Mouse (Mus musculus) heart, embryonic 10.5 days (tissue): ENCODE results near the gene Naxd. TPM values are rescaled to one million over a fixed set of nuclear protein-coding genes. Genes with fewer than 3 reads are reported as not detected.
"Not testable (repeated sequence)": the region's sequence is repeated elsewhere in the genome, so short reads cannot be mapped to it uniquely, and the experiment has no call there.

ENCODE experiments used
- DNase-seq: peaks from one replicate; pipeline ENCODE4 v3.0.0-alpha.2; 2017; ENCODE audit warnings: low spot score
- H3K27ac ChIP-seq: fragments of 300-500 bp; sonication (generic); 2 replicates; pipeline ENCODE4 v1.5.1; 2016; ENCODE audit warnings: mild to moderate bottlenecking
- H3K27me3 ChIP-seq: fragments of 300-500 bp; sonication (generic); 2 replicates; pipeline ENCODE4 v1.6.1; 2016; ENCODE audit warnings: mild to moderate bottlenecking; ENCODE audit not compliant: poor library complexity, insufficient read depth, severe bottlenecking
- H3K36me3 ChIP-seq: fragments of 300-500 bp; sonication (generic); 2 replicates; pipeline ENCODE4 v1.6.1; 2016; ENCODE audit warnings: mild to moderate bottlenecking, moderate library complexity
- H3K4me1 ChIP-seq: fragments of 300-500 bp; sonication (generic); 2 replicates; pipeline ENCODE4 v1.6.1; 2016; ENCODE audit warnings: mild to moderate bottlenecking
- H3K4me3 ChIP-seq: fragments of 300-500 bp; sonication (generic); 2 replicates; pipeline ENCODE4 v1.5.1; 2016; ENCODE audit warnings: mild to moderate bottlenecking, moderate library complexity
- H3K9me3 ChIP-seq: fragments of 300-500 bp; sonication (generic); 2 replicates; pipeline ENCODE4 v1.6.1; 2016; ENCODE audit warnings: mild to moderate bottlenecking, moderate library complexity
- WGBS: fragments of 180-500 bp; shearing (Covaris S2); methylation state at CpG from one replicate; pipeline ENCODE4 v1.1.7; 2016; 5-methylcytosine and 5-hydroxymethylcytosine counted together
- polyA plus RNA-seq: library from polyadenylated mRNA; unstranded; fragments of >200 nt; fragmentation: Nextera tagmentation; extraction: Ambion mirVana; gene quantifications from 2 replicates; pipeline ENCODE4 v1.2.1, GENCODE M21; 2016

Gene Naxd
- polyA plus RNA-seq, 1 experiment from 2014 or later, result 92.1 TPM

- Histone ChIP-seq H3K9me3 (no peaks in the 10 kb centered on the region), H3K4me3 (no peak overlapping the region), H3K27ac (no peak overlapping the region), H3K27me3 (no peaks in the 10 kb centered on the region), H3K36me3 (peaks cover 57% of the 10 kb centered on the region), H3K4me1 (peaks cover 5% of the 10 kb centered on the region; the same call in 1 of the 2 replicates)
- DNase-seq, result no peak
- WGBS, result 74% methylated on average over 4 of the region's 4 CpGs
These were observed 33.5 kb downstream of the Naxd start for GRCm38 (mm10) chr8:11530849-11531248.

GRCm38 (mm10) chr8:11534494-11534893 lies 37.2 kb downstream of the Naxd start:
- no peaks in the 10 kb centered on the region for H3K27me3 ChIP-seq
- no peaks in the 10 kb centered on the region for H3K9me3 ChIP-seq
- no peak overlapping the region for H3K27ac ChIP-seq
- H3K4me3 ChIP-seq, result no peak overlapping the region
- 55% methylated on average over 9 of the region's 9 CpGs for WGBS
- peaks cover 60% of the 10 kb centered on the region for H3K36me3 ChIP-seq
- no peak for DNase-seq
- H3K4me1 ChIP-seq, result peaks cover 5% of the 10 kb centered on the region; the same call in 1 of the 2 replicates

- Histone ChIP-seq H3K4me3 (no peak overlapping the region), H3K27ac (no peak overlapping the region), H3K27me3 (no peaks in the 10 kb centered on the region), H3K9me3 (no peaks in the 10 kb centered on the region), H3K36me3 (peaks cover 65% of the 10 kb centered on the region), H3K4me1 (no peaks in the 10 kb centered on the region)
- whole genome bisulfite sequencing, result 90% methylated on average over 4 of the region's 4 CpGs
- DNase-seq, result no peak
These were observed 41.7 kb downstream of the Naxd start for GRCm38 (mm10) chr8:11539049-11539448.

- DNase-seq, result no peak
- 90% methylated on average over 8 of the region's 8 CpGs for WGBS
- H3K27me3 ChIP-seq, result no peaks in the 10 kb centered on the region
- H3K9me3 ChIP-seq, result no peaks in the 10 kb centered on the region
- no peak overlapping the region for H3K4me3 ChIP-seq
- peaks cover 56% of the 10 kb centered on the region for H3K36me3 ChIP-seq
- no peaks in the 10 kb centered on the region for H3K4me1 ChIP-seq
- H3K27ac ChIP-seq, result no peak overlapping the region
These were observed 42.9 kb downstream of the Naxd start for GRCm38 (mm10) chr8:11540182-11540581.

GRCm38 (mm10) chr8:11542031-11542430 lies 44.7 kb downstream of the Naxd start:
- 89% methylated on average over 12 of the region's 12 CpGs for WGBS
- H3K36me3 ChIP-seq, result peaks cover 62% of the 10 kb centered on the region

GRCm38 (mm10) chr8:11542866-11543265 lies 45.6 kb downstream of the Naxd start:
- Histone ChIP-seq H3K27ac (no peak overlapping the region), H3K4me1 (0 out of 2 replicates have a peak, but pooled peaks cover 6% of the 10 kb centered on the region), H3K36me3 (peaks cover 61% of the 10 kb centered on the region), H3K9me3 (no peaks in the 10 kb centered on the region), H3K4me3 (no peak overlapping the region), H3K27me3 (no peaks in the 10 kb centered on the region)
- WGBS, result 79% methylated on average over 4 of the region's 4 CpGs
- no peak for DNase-seq

More at GRCm38 (mm10) chr8:11542031-11542430, 44.7 kb downstream of the Naxd start:
- Histone ChIP-seq H3K27ac (no peak overlapping the region), H3K27me3 (no peaks in the 10 kb centered on the region), H3K4me3 (no peak overlapping the region), H3K4me1 (0 out of 2 replicates have a peak, but pooled peaks cover 5% of the 10 kb centered on the region), H3K9me3 (no peaks in the 10 kb centered on the region)
- no peak for DNase-seq

- Histone ChIP-seq H3K4me1 (0 out of 2 replicates have a peak, but pooled peaks cover 6% of the 10 kb centered on the region), H3K27ac (no peak overlapping the region), H3K27me3 (no peaks in the 10 kb centered on the region), H3K4me3 (no peak overlapping the region), H3K36me3 (peaks cover 55% of the 10 kb centered on the region), H3K9me3 (no peaks in the 10 kb centered on the region)
- DNase-seq, result no peak
- 56% methylated on average over 3 of the region's 3 CpGs for WGBS
These were observed 47.1 kb downstream of the Naxd start for GRCm38 (mm10) chr8:11544386-11544785.

- no peak overlapping the region for H3K27ac ChIP-seq
- no peaks in the 10 kb centered on the region for H3K9me3 ChIP-seq
- 63% methylated on average over 6 of the region's 6 CpGs for WGBS
- H3K27me3 ChIP-seq, result no peaks in the 10 kb centered on the region
- no peak for DNase-seq
- peaks cover 13% of the 10 kb centered on the region; the same call in 1 of the 2 replicates for H3K4me1 ChIP-seq
- peaks cover 35% of the 10 kb centered on the region for H3K36me3 ChIP-seq
- H3K4me3 ChIP-seq, result no peak overlapping the region
These were observed 49.8 kb downstream of the Naxd start for GRCm38 (mm10) chr8:11547063-11547462.

GRCm38 (mm10) chr8:11549706-11550105 lies 52.4 kb downstream of the Naxd start:
- peak overlapping the region; percentile 76 for H3K4me3 ChIP-seq
- H3K27me3 ChIP-seq, result no peaks in the 10 kb centered on the region
- peaks cover 24% of the 10 kb centered on the region for H3K4me1 ChIP-seq
- 17% methylated on average over 7 of the region's 7 CpGs for WGBS
- peaks cover 19% of the 10 kb centered on the region for H3K36me3 ChIP-seq
- peak overlapping the region; percentile 93; the same call in 1 of the 2 replicates for H3K27ac ChIP-seq
- no peaks in the 10 kb centered on the region for H3K9me3 ChIP-seq
- no peak for DNase-seq

- Histone ChIP-seq H3K4me3 (peak within 1 kb of the TSS; percentile 76), H3K36me3 (peaks cover 15% of the 10 kb centered on the region), H3K4me1 (peaks cover 24% of the 10 kb centered on the region), H3K27ac (peak within 1 kb of the TSS; percentile 93), H3K9me3 (no peaks in the 10 kb centered on the region), H3K27me3 (no peaks in the 10 kb centered on the region)
- under 1% methylated on average over 53 of the region's 53 CpGs for WGBS
- DNase-seq, result peak; percentile 95
These were observed 53.1 kb downstream of the Naxd start, which contains the start of gene Cars2 for GRCm38 (mm10) chr8:11550281-11550948. TSS of gene Cars2 (minus strand) at chr8:11550783.

GRCm38 (mm10) chr8:11551497-11551896 lies 54.2 kb downstream of the Naxd start:
- not testable (repeated sequence) for H3K27ac ChIP-seq, H3K27me3 ChIP-seq
- WGBS, result 85% methylated on average over 4 of the region's 4 CpGs

GRCm38 (mm10) chr8:11552390-11552789 lies 55.1 kb downstream of the Naxd start:
- Histone ChIP-seq H3K4me3 (no peak overlapping the region), H3K4me1 (peaks cover 21% of the 10 kb centered on the region), H3K9me3 (no peaks in the 10 kb centered on the region), H3K27me3 (no peaks in the 10 kb centered on the region), H3K27ac (no peak overlapping the region), H3K36me3 (no peaks in the 10 kb centered on the region)
- 72% methylated on average over 10 of the region's 10 CpGs for WGBS
- DNase-seq, result no peak

More at GRCm38 (mm10) chr8:11551497-11551896, 54.2 kb downstream of the Naxd start:
- not testable (repeated sequence) for H3K36me3 ChIP-seq, H3K9me3 ChIP-seq, DNase-seq, H3K4me3 ChIP-seq
- H3K4me1 ChIP-seq, result peaks cover 23% of the 10 kb centered on the region

- Histone ChIP-seq H3K27me3 (no peaks in the 10 kb centered on the region), H3K9me3 (no peaks in the 10 kb centered on the region), H3K36me3 (0 out of 2 replicates have a peak, but pooled peaks cover under 1% of the 10 kb centered on the region), H3K4me3 (peak within 1 kb of the TSS; percentile 94), H3K4me1 (peaks cover 29% of the 10 kb centered on the region), H3K27ac (peak within 1 kb of the TSS; percentile 98)
- DNase-seq, result peak; percentile 98
- WGBS, result 1% methylated on average over 52 of the region's 52 CpGs
These were observed 57.8 kb downstream of the Naxd start, which contains the start of gene Ing1 for GRCm38 (mm10) chr8:11554799-11555719. TSS of gene Ing1 (plus strand) at chr8:11555571.
